Mouse (Mus musculus) stomach, postnatal 0 days (tissue): ENCODE measurements around the gene Pitpnm1. TPM values are rescaled to one million over a fixed set of nuclear protein-coding genes. Genes with fewer than 3 reads are reported as not detected.

Source experiments
- ATAC-seq: fragments of 200-750 bp; cut with Nextera tagmentation; 2 replicates; pipeline ENCODE4 v1.8.0; 2017; ENCODE audit not compliant: low FRiP score, low TSS enrichment
- DNase-seq: peaks from one replicate; pipeline ENCODE4 v3.0.0-alpha.2; 2016; ENCODE audit warnings: low spot score
- H3K27ac ChIP-seq: fragments of 300-500 bp; sonication (generic); replicated peaks from 2 replicates; pipeline ENCODE4 v1.5.1; 2014; ENCODE audit warnings: mild to moderate bottlenecking, control low read depth
- H3K27me3 ChIP-seq: fragments of 300-500 bp; sonication (generic); 2 replicates; pipeline ENCODE4 v1.6.1; 2014; ENCODE audit warnings: low read length; ENCODE audit not compliant: control insufficient read depth, insufficient read depth
- H3K36me3 ChIP-seq: fragments of 300-500 bp; sonication (generic); 2 replicates; pipeline ENCODE4 v1.6.1; 2014; ENCODE audit warnings: low read length, mixed read lengths; ENCODE audit not compliant: control insufficient read depth, insufficient read depth
- H3K4me1 ChIP-seq: fragments of 300-500 bp; sonication (generic); replicated peaks from 2 replicates; pipeline ENCODE4 v1.6.1; 2014; ENCODE audit warnings: antibody characterized with exemption; ENCODE audit not compliant: control insufficient read depth, insufficient read depth
- H3K4me2 ChIP-seq: fragments of 300-500 bp; sonication (generic); replicated peaks from 2 replicates; pipeline ENCODE4 v1.6.1; 2014; ENCODE audit warnings: low read depth, mild to moderate bottlenecking, control low read depth, moderate library complexity
- H3K4me3 ChIP-seq: fragments of 300-500 bp; sonication (generic); 2 replicates; pipeline ENCODE4 v1.5.1; 2014; ENCODE audit warnings: low read depth, low read length, control low read depth
- H3K9ac ChIP-seq: fragments of 300-500 bp; sonication (generic); 2 replicates; pipeline ENCODE4 v1.6.1; 2014; ENCODE audit warnings: mild to moderate bottlenecking, low read length, control low read depth, mixed read lengths
- H3K9me3 ChIP-seq: fragments of 300-500 bp; sonication (generic); 2 replicates; pipeline ENCODE4 v1.6.1; 2016; ENCODE audit warnings: low read length; ENCODE audit not compliant: control insufficient read depth
- CTCF ChIP-seq: IDR thresholded peaks from 2 replicates; pipeline ENCODE4 v1.5.1; 2016; ENCODE audit warnings: antibody characterized with exemption, low read depth, mild to moderate bottlenecking, moderate library complexity
- EP300 ChIP-seq: optimal IDR thresholded peaks from 2 replicates; pipeline ENCODE3; 2016; ENCODE audit warnings: antibody characterized with exemption
- WGBS: fragments of 180-500 bp; shearing (Covaris S2); extraction: QIAGEN DNeasy Blood & Tissue Kit; methylation state at CpG from one replicate; pipeline ENCODE4 v1.1.7; 2014; 5-methylcytosine and 5-hydroxymethylcytosine counted together
- polyA plus RNA-seq: library from polyadenylated mRNA; unstranded; fragments of >200 nt; fragmentation: Nextera tagmentation; extraction: Ambion mirVana; gene quantifications from 2 replicates; pipeline ENCODE4 v1.2.1, GENCODE M21; 2015

Pitpnm1 gene
- polyA plus RNA-seq, 1 experiment from 2014 or later, result 8.3 TPM

DNA sequence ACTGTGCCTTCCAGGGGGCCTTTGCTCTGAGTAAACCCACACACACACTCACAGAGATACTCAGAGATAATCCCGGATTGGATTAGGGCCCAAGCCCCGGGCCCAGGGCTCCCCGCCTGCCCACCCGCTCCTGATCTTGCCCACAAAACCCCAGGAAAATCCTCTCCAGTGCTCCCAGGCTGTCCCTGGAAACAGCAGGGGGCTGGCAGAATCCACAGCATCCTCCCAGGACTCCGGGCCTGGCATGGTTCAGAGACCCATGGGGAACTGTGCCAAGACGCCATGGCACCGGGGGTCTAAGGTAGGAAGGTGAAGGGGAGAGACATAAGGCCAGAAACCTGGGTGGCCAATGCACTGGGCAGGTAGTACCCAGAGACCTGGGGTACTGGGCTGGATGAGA lies 16.5 kb upstream of the Pitpnm1 start:
- 79% methylated on average over 7 of the region's 7 CpGs for WGBS
- Histone ChIP-seq H3K27me3 (no peaks in the 10 kb centered on the region), H3K4me3 (no peak overlapping the region), H3K4me2 (no peak overlapping the region), H3K9me3 (no peaks in the 10 kb centered on the region), H3K27ac (no peak overlapping the region), H3K36me3 (no peaks in the 10 kb centered on the region), H3K4me1 (no peaks in the 10 kb centered on the region), H3K9ac (no peak overlapping the region)
- ATAC-seq, result no peak
- TF ChIP-seq CTCF (no peak), EP300 (no peak)
- no peak for DNase-seq

DNA sequence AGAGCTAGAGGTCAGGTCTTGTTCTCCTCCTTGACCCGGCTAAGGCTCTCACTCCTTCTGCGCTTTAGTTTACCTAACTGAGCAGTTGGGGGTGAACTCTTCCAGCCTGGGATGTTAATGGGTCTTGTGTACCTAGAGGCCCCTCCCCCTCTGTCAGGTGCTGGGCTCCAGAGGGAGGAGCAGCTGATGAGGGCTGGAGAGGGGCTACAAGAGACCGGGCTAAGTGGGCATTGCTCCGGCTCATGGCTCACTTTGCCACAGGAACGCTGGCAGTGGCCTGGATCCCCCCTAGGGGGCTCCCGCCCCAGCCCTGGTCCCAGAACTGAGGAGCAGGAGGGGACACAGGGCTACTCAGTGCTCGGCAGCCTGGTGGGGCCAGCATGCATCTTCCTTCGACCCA lies 16.0 kb upstream of the Pitpnm1 start:
- no peak overlapping the region for H3K9ac ChIP-seq
- ATAC-seq (no peak), DNase-seq (no peak)
- WGBS, result 25% methylated on average over 8 of the region's 8 CpGs
- H3K4me1 ChIP-seq, result no peaks in the 10 kb centered on the region
- H3K27ac ChIP-seq, result no peak overlapping the region
- no peaks in the 10 kb centered on the region for H3K27me3 ChIP-seq
- H3K4me3 ChIP-seq, result no peak overlapping the region
- H3K36me3 ChIP-seq, result no peaks in the 10 kb centered on the region
- TF ChIP-seq EP300, result no peak
- peak; percentile 13; the same call in 1 of the 2 replicates for TF ChIP-seq CTCF
- no peaks in the 10 kb centered on the region for H3K9me3 ChIP-seq
- H3K4me2 ChIP-seq, result no peak overlapping the region

DNA sequence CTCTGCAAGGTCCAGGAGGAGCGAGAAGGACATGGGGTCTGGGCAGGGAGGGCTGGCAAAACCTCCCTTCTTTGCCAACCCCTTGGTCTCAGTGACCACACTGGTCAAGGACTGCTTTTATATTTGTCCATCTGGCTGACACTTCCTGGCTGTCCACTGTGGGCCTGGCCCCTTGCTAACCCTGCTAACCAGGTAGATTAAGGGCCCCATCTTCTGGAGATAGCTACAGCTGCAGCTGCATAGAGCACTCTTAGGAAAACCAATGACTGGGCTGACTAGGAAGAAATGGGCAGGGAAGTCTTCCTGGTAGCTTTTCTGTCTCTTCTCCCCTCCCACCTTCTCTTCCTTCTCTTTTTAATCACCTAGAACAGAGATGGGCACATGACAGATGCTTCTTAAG lies 14.8 kb upstream of the Pitpnm1 start:
- peak; percentile 40; the same call in 1 of the 2 replicates for ATAC-seq
- Histone ChIP-seq H3K9me3 (no peaks in the 10 kb centered on the region), H3K4me2 (no peak overlapping the region), H3K4me1 (no peaks in the 10 kb centered on the region), H3K4me3 (no peak overlapping the region), H3K27me3 (no peaks in the 10 kb centered on the region), H3K27ac (no peak overlapping the region), H3K9ac (no peak overlapping the region), H3K36me3 (no peaks in the 10 kb centered on the region)
- TF ChIP-seq CTCF (peak; percentile 75), EP300 (no peak)
- 100% methylated on average over 1 of the region's 1 CpGs for WGBS
- DNase-seq, result no peak

DNA sequence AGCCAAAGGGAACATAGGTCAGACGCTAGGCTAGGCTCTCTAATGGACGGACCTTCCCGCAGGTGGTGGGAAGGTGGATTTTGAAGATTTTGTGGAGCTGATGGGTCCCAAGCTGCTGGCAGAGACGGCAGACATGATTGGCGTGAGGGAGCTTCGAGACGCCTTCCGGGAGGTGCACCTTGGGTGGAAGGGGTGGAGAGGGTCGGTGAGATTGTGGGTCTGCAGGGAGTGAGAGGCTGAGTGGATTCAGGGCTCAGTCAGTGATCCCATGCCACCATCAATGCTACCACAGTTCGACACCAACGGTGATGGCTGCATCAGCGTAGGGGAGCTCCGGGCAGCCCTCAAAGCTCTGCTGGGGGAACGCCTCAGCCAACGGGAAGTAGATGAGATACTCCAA lies 13.6 kb upstream of the Pitpnm1 start:
- TF ChIP-seq CTCF (no peak), EP300 (no peak)
- Histone ChIP-seq H3K36me3 (no peaks in the 10 kb centered on the region), H3K27me3 (no peaks in the 10 kb centered on the region)

DNA sequence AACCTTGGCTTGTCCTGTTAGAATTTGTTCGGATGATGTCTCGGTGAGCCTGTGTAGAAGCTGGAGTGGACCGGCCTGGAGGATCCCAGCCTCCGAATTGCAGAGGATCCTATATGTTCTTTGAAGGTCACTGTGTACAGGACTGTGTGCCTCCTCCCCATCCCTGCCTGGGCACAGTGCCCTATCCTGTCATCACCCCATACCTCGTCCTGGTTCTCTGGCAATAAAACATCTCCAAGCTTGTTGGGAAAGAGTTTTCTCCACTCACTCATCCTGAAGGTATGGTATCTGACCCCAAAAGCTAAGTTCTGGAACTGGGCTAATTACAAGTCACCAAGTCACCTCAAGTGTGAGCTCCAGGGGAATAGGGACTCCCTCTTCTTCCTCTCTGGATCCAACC lies 12.7 kb upstream of the Pitpnm1 start:
- no peak for DNase-seq
- 83% methylated on average over 5 of the region's 5 CpGs for WGBS

More for the DNA sequence above, 13.6 kb upstream of the Pitpnm1 start:
- WGBS, result 90% methylated on average over 15 of the region's 15 CpGs
- no peak overlapping the region for H3K4me3 ChIP-seq
- no peak overlapping the region for H3K9ac ChIP-seq
- no peak overlapping the region for H3K4me2 ChIP-seq
- no peak for ATAC-seq
- H3K9me3 ChIP-seq, result no peaks in the 10 kb centered on the region
- no peak for DNase-seq
- no peaks in the 10 kb centered on the region for H3K4me1 ChIP-seq
- no peak overlapping the region for H3K27ac ChIP-seq

DNA sequence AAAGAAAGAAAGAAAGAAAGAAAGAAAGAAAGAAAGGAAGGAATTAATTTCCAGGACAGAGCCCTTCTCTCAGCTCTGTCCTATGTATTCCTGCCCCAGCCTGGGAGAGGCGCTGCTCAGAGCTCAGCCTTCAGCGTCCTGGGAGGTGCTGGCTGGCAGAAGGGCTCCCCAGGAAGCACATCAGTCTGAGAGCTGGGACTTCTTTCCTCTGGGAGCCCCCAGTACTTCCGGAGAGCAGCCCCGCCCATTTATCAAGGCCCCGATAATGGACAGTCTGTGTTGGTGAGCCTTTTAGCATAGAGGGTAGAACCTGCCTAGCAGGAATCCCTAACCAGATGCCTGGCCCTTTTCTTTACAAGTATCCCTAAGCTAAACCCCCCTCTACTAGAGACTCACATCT lies 11.7 kb upstream of the Pitpnm1 start:
- ATAC-seq, result no peak
- 43% methylated on average over 5 of the region's 5 CpGs for WGBS
- no peaks in the 10 kb centered on the region for H3K36me3 ChIP-seq
- no peaks in the 10 kb centered on the region for H3K27me3 ChIP-seq
- DNase-seq, result no peak
- H3K27ac ChIP-seq, result no peak overlapping the region
- TF ChIP-seq CTCF (no peak), EP300 (no peak)
- H3K4me2 ChIP-seq, result no peak overlapping the region
- no peaks in the 10 kb centered on the region for H3K9me3 ChIP-seq
- no peak overlapping the region for H3K4me3 ChIP-seq
- H3K4me1 ChIP-seq, result no peaks in the 10 kb centered on the region
- H3K9ac ChIP-seq, result no peak overlapping the region

More for the DNA sequence above, 12.7 kb upstream of the Pitpnm1 start:
- H3K36me3 ChIP-seq, result no peaks in the 10 kb centered on the region
- no peak overlapping the region for H3K9ac ChIP-seq
- no peak overlapping the region for H3K4me2 ChIP-seq
- no peaks in the 10 kb centered on the region for H3K4me1 ChIP-seq
- H3K27ac ChIP-seq, result no peak overlapping the region
- TF ChIP-seq CTCF (no peak), EP300 (no peak)
- no peaks in the 10 kb centered on the region for H3K9me3 ChIP-seq
- no peak overlapping the region for H3K4me3 ChIP-seq
- no peak for ATAC-seq
- H3K27me3 ChIP-seq, result no peaks in the 10 kb centered on the region
